Mouse (Mus musculus): ENCODE measurements around the gene Klhl42.
A peak's percentile ranks its signal among the peaks of the same experiment; 100 is the strongest.

Klhl42 gene

GRCm38 (mm10) chr6:147091136-147092120 is at the start of gene Klhl42:
Klhl42 (plus strand) TSS chr6:147091379.
- DNase-seq (ENCODE audit: low spot score in 2 of 2), result peak; percentile 74 to 75

- peak; percentile 84 to 92 for DNase-seq (ENCODE audit: low spot score in 2 of 2)
These were observed 48.6 kb upstream of the Klhl42 start, which contains the start of gene Mrps35 for GRCm38 (mm10) chr6:147042291-147043290. Mrps35 (plus strand) TSS chr6:147042764.

GRCm38 (mm10) chr6:147043633-147044032 is 47.5 kb upstream of the Klhl42 start:
- DNase-seq (ENCODE audit: low spot score in 2 of 2), result no peak

GRCm38 (mm10) chr6:147049239-147049805 is 41.9 kb upstream of the Klhl42 start:
- no peak for DNase-seq (ENCODE audit: low spot score in 2 of 2)

- no peak for DNase-seq (ENCODE audit: low spot score in 2 of 2)
These were observed 39.5 kb upstream of the Klhl42 start for GRCm38 (mm10) chr6:147051666-147052065.

GRCm38 (mm10) chr6:147052440-147052839 is 38.7 kb upstream of the Klhl42 start:
- DNase-seq (ENCODE audit: low spot score in 2 of 2), result no peak

- no peak for DNase-seq (ENCODE audit: low spot score in 2 of 2)
These were observed 37.2 kb upstream of the Klhl42 start for GRCm38 (mm10) chr6:147053785-147054646.

GRCm38 (mm10) chr6:147055374-147055977 is 35.7 kb upstream of the Klhl42 start:
- no peak for DNase-seq (ENCODE audit: low spot score in 2 of 2)

GRCm38 (mm10) chr6:147059326-147059725 is 31.9 kb upstream of the Klhl42 start:
- DNase-seq (ENCODE audit: low spot score in 2 of 2), result no peak

- DNase-seq (ENCODE audit: low spot score in 2 of 2), result peak in 1 of 2 experiments; percentile 43
These were observed 29.5 kb upstream of the Klhl42 start for GRCm38 (mm10) chr6:147061630-147062029.

GRCm38 (mm10) chr6:147062034-147062433 is 29.1 kb upstream of the Klhl42 start:
- DNase-seq (ENCODE audit: low spot score in 2 of 2), result peak in 1 of 2 experiments; percentile 36

GRCm38 (mm10) chr6:147062694-147063093 is 28.5 kb upstream of the Klhl42 start:
- peak in 1 of 2 experiments; percentile 39 for DNase-seq (ENCODE audit: low spot score in 2 of 2)

GRCm38 (mm10) chr6:147064226-147064943 is 26.8 kb upstream of the Klhl42 start:
- DNase-seq (ENCODE audit: low spot score in 2 of 2), result no peak

GRCm38 (mm10) chr6:147064944-147065261 is 26.3 kb upstream of the Klhl42 start:
- DNase-seq (ENCODE audit: low spot score in 2 of 2), result no peak

- no peak for DNase-seq (ENCODE audit: low spot score in 2 of 2)
These were observed 15.3 kb upstream of the Klhl42 start for GRCm38 (mm10) chr6:147075808-147076387.

- DNase-seq (ENCODE audit: low spot score in 2 of 2), result no peak
These were observed 14.3 kb upstream of the Klhl42 start for GRCm38 (mm10) chr6:147076878-147077277.

- DNase-seq (ENCODE audit: low spot score in 2 of 2), result no peak
These were observed 11.3 kb upstream of the Klhl42 start for GRCm38 (mm10) chr6:147079919-147080318.

GRCm38 (mm10) chr6:147085398-147086040 is 5.7 kb upstream of the Klhl42 start:
- no peak for DNase-seq (ENCODE audit: low spot score in 2 of 2)
